Mouse (Mus musculus) forebrain, postnatal 0 days (tissue): Measurements from ENCODE around the gene Farsa. TPM values are rescaled to one million over a fixed set of nuclear protein-coding genes. Genes with fewer than 3 reads are reported as not detected.

ENCODE experiments used
- ATAC-seq: fragments of 200-750 bp; cut with Nextera tagmentation; 2 replicates; pipeline ENCODE4 v1.8.0; 2017; ENCODE audit warnings: mild to moderate bottlenecking, moderate library complexity
- DNase-seq: peaks from one replicate; pipeline ENCODE4 v3.0.0-alpha.2; 2015
- H3K27ac ChIP-seq: fragments of 300-500 bp; sonication (generic); 2 replicates; pipeline ENCODE4 v1.5.1; 2014; ENCODE audit warnings: low read depth, mild to moderate bottlenecking, antibody characterized with exemption, low read length, moderate library complexity, mixed read lengths
- H3K27me3 ChIP-seq: fragments of 300-500 bp; sonication (generic); 2 replicates; pipeline ENCODE4 v1.6.1; 2014; ENCODE audit warnings: mild to moderate bottlenecking, low read length, mixed read lengths; ENCODE audit not compliant: insufficient read depth
- H3K36me3 ChIP-seq: fragments of 300-500 bp; sonication (generic); 2 replicates; pipeline ENCODE4 v1.6.1; 2014; ENCODE audit warnings: mild to moderate bottlenecking, moderate library complexity; ENCODE audit not compliant: insufficient read depth
- H3K4me1 ChIP-seq: fragments of 300-500 bp; sonication (generic); 2 replicates; pipeline ENCODE4 v1.6.1; 2014; ENCODE audit warnings: antibody characterized with exemption; ENCODE audit not compliant: insufficient read depth
- H3K4me2 ChIP-seq: fragments of 300-500 bp; sonication (generic); 2 replicates; pipeline ENCODE4 v1.6.1; 2014; ENCODE audit warnings: low read depth, mild to moderate bottlenecking, moderate library complexity
- H3K4me3 ChIP-seq: fragments of 300-500 bp; sonication (generic); 2 replicates; pipeline ENCODE4 v1.5.1; 2014; ENCODE audit warnings: low read depth, low read length, mixed read lengths
- H3K9ac ChIP-seq: fragments of 300-500 bp; sonication (generic); 2 replicates; pipeline ENCODE4 v1.6.1; 2014; ENCODE audit warnings: mild to moderate bottlenecking
- H3K9me3 ChIP-seq: fragments of 300-500 bp; sonication (generic); 2 replicates; pipeline ENCODE4 v1.6.1; 2016; ENCODE audit warnings: low read length
- CTCF ChIP-seq: sonication (generic); IDR thresholded peaks from 2 replicates; pipeline ENCODE4 v1.5.1; 2016; ENCODE audit warnings: antibody characterized with exemption, control low read depth, low read depth
- WGBS: fragments of 180-500 bp; shearing (Covaris S2); extraction: QIAGEN DNeasy Blood & Tissue Kit; methylation state at CpG from one replicate; pipeline ENCODE4 v1.1.7; 2014; 5-methylcytosine and 5-hydroxymethylcytosine counted together
- polyA plus RNA-seq: library from polyadenylated mRNA; unstranded; fragments of >200 nt; fragmentation: Nextera tagmentation; extraction: Ambion mirVana; gene quantifications from 2 replicates; pipeline ENCODE4 v1.2.1, GENCODE M21; 2015
- total RNA-seq: library from RNA; depleted of rRNA; stranded (reverse); fragments of >200 nt; gene quantifications from 2 replicates; pipeline ENCODE4 v1.2.3, GENCODE M21; 2014

Farsa gene
- total and polyA plus RNA-seq, 2 experiments from 2014 or later: 77.1 to 100 TPM

- Histone ChIP-seq H3K9me3 (no peaks in the 10 kb centered on the region), H3K4me2 (peak overlapping the region; percentile 70; the same call in 1 of the 2 replicates), H3K4me1 (peaks cover 6% of the 10 kb centered on the region; the same call in 1 of the 2 replicates), H3K27me3 (no peaks in the 10 kb centered on the region), H3K36me3 (peaks cover 23% of the 10 kb centered on the region), H3K27ac (no peak overlapping the region; the same call in 1 of the 2 replicates), H3K9ac (peak overlapping the region; percentile 76; the same call in 1 of the 2 replicates), H3K4me3 (peak overlapping the region; percentile 78; the same call in 1 of the 2 replicates)
- TF ChIP-seq CTCF: no peak
- DNase-seq (no peak), ATAC-seq (no peak)
- 97% methylated on average over 3 of the region's 3 CpGs for WGBS
These were observed 355 bp upstream of the Farsa start for GRCm38 (mm10) chr8:84856434-84856833.

GRCm38 (mm10) chr8:84871376-84872308 lies 14.9 kb downstream of the Farsa start, which contains the start of gene Syce2:
Gene Syce2 (plus strand): TSS chr8:84872111.
- DNase-seq (peak; percentile 78), ATAC-seq (peak; percentile 89)
- TF ChIP-seq CTCF: peak; percentile 40; the same call in 1 of the 2 replicates
- Histone ChIP-seq H3K27me3 (no peaks in the 10 kb centered on the region), H3K27ac (no peak within 1 kb of the TSS), H3K36me3 (peaks cover 35% of the 10 kb centered on the region), H3K4me1 (0 out of 2 replicates have a peak, but pooled peaks cover 4% of the 10 kb centered on the region), H3K4me2 (peak within 1 kb of the TSS; percentile 87), H3K9me3 (no peaks in the 10 kb centered on the region), H3K9ac (peak within 1 kb of the TSS; percentile 53), H3K4me3 (peak within 1 kb of the TSS; percentile 49)
- 18% methylated on average over 42 of the region's 46 CpGs for WGBS

- peak; percentile 59 for ATAC-seq
- Histone ChIP-seq H3K27ac (no peak overlapping the region), H3K9ac (peak overlapping the region; percentile 53), H3K9me3 (no peaks in the 10 kb centered on the region), H3K4me3 (peak overlapping the region; percentile 49), H3K4me2 (peak overlapping the region; percentile 87), H3K27me3 (no peaks in the 10 kb centered on the region), H3K36me3 (peaks cover 27% of the 10 kb centered on the region), H3K4me1 (0 out of 2 replicates have a peak, but pooled peaks cover 4% of the 10 kb centered on the region)
- peak; percentile 17 for DNase-seq
- 8% methylated on average over 54 of the region's 54 CpGs for WGBS
- no peak for TF ChIP-seq CTCF
These were observed 15.6 kb downstream of the Farsa start for GRCm38 (mm10) chr8:84872309-84872965.

GRCm38 (mm10) chr8:84873016-84873415 lies 16.2 kb downstream of the Farsa start:
- Histone ChIP-seq H3K9ac (no peak overlapping the region), H3K4me3 (peak overlapping the region; percentile 49), H3K27me3 (no peaks in the 10 kb centered on the region), H3K9me3 (no peaks in the 10 kb centered on the region), H3K27ac (no peak overlapping the region), H3K36me3 (peaks cover 22% of the 10 kb centered on the region), H3K4me2 (peak overlapping the region; percentile 87), H3K4me1 (0 out of 2 replicates have a peak, but pooled peaks cover 4% of the 10 kb centered on the region)
- DNase-seq (no peak), ATAC-seq (no peak)
- 79% methylated on average over 4 of the region's 4 CpGs for WGBS
- no peak for TF ChIP-seq CTCF

- whole genome bisulfite sequencing: 89% methylated on average over 3 of the region's 3 CpGs
- H3K27ac ChIP-seq: no peak overlapping the region
These were observed 17.6 kb downstream of the Farsa start for GRCm38 (mm10) chr8:84874339-84874738.

GRCm38 (mm10) chr8:84877297-84878035 lies 20.7 kb downstream of the Farsa start:
- Histone ChIP-seq H3K4me1 (0 out of 2 replicates have a peak, but pooled peaks cover 3% of the 10 kb centered on the region), H3K36me3 (no peaks in the 10 kb centered on the region), H3K4me2 (no peak overlapping the region), H3K4me3 (no peak overlapping the region), H3K27ac (peak overlapping the region; percentile 50), H3K9me3 (no peaks in the 10 kb centered on the region), H3K27me3 (no peaks in the 10 kb centered on the region), H3K9ac (no peak overlapping the region)
- TF ChIP-seq CTCF: no peak
- no peak for ATAC-seq
- 49% methylated on average over 3 of the region's 3 CpGs for WGBS
- peak; percentile 21 for DNase-seq

More at GRCm38 (mm10) chr8:84874339-84874738, 17.6 kb downstream of the Farsa start:
- no peak for ATAC-seq
- Histone ChIP-seq H3K36me3 (peaks cover 8% of the 10 kb centered on the region; the same call in 1 of the 2 replicates), H3K4me2 (no peak overlapping the region), H3K4me1 (0 out of 2 replicates have a peak, but pooled peaks cover 4% of the 10 kb centered on the region), H3K9me3 (no peaks in the 10 kb centered on the region), H3K4me3 (no peak overlapping the region), H3K27me3 (no peaks in the 10 kb centered on the region), H3K9ac (no peak overlapping the region)
- no peak for DNase-seq
- TF ChIP-seq CTCF: no peak
